Mouse (Mus musculus): Measurements from ENCODE around the gene Rps2.

The Rps2 gene

GRCm38 (mm10) chr17:24765016-24765905 is 47.3 kb downstream of the Rps2 start:
- DNase-seq (ENCODE audit: low read depth in 1 of 2, low spot score in 2 of 2) = no peak

- no peak for DNase-seq (ENCODE audit: low read depth in 1 of 2, low spot score in 2 of 2)
Observed at GRCm38 (mm10) chr17:24766266-24766875, 48.5 kb downstream of the Rps2 start.

- no peak for DNase-seq (ENCODE audit: low read depth in 1 of 2, low spot score in 2 of 2)
Observed at GRCm38 (mm10) chr17:24769146-24769545, 51.2 kb downstream of the Rps2 start.
